Mouse (Mus musculus): ENCODE data around the gene Col4a3bp. TPM values are rescaled to one million over a fixed set of nuclear protein-coding genes. Genes with fewer than 3 reads are reported as not detected.

The Col4a3bp gene
- polyA plus RNA-seq (2015; fragmentation: Nextera tagmentation; extraction: Ambion mirVana), result 7.3 and 7.6 TPM in 2 replicates

DNA sequence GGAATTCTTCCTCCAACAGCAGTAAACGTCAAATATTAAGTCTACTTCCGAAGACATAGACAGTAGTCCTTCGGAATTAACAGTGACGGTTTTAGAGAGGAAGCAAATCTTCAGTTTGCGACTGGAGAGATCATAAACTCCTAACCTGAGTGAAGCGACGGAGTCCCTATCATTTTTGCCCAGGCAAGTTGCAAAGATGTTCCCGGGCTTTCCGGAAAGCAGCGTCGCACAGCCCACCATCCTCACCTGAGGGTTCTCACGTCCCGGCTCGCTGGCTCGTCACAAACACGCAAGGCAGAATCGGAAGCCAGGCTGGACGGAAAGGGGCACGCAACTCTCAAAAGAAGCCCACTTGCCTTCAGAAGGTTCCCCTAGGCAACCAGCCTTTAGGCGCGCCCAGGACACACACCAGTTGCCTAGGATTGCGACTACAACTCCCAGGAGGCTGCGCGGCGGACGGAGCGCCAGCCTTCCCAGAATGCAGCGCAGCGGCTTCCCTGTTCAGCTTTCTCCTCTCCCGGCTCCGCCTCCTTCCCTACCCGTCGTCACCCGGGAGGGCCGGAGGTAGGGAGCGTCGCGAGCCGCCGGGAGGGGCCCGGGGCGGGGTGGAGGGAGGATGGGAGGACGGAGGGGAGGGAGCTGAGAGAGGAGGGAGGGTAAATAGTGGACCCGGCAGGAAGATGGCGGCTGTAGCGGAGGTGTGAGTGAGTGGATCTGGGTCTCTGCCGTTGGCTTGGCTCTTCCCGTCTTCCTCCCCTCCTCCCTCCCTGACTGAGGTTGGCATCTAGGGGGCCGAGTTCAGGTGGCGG lies at the start of gene Col4a3bp, which contains the start of gene Polk:
Gene Col4a3bp (plus strand): TSS at position 538 of the 809 bp plus-strand sequence.
Gene Polk (minus strand): TSS at position 499 of the 809 bp plus-strand sequence.
- H3K27ac ChIP-seq (replicated peaks), result peak within 1 kb of the TSS; percentile 94
- H3K9ac ChIP-seq (replicated peaks), result peak within 1 kb of the TSS; percentile 90
- H3K9me3 ChIP-seq, result no peaks in the 10 kb centered on the region
- H3K36me3 ChIP-seq, result no peaks in the 10 kb centered on the region
- H3K4me3 ChIP-seq, result peak within 1 kb of the TSS; percentile 92
- peaks cover 15% of the 10 kb centered on the region for H3K4me1 ChIP-seq
- ATAC-seq (replicated peaks), result peak; percentile 99
- H3K27me3 ChIP-seq, result no peaks in the 10 kb centered on the region
- under 1% methylated on average over 49 of the region's 50 CpGs for WGBS
- peak within 1 kb of the TSS; percentile 71 for H3K4me2 ChIP-seq (replicated peaks)

DNA sequence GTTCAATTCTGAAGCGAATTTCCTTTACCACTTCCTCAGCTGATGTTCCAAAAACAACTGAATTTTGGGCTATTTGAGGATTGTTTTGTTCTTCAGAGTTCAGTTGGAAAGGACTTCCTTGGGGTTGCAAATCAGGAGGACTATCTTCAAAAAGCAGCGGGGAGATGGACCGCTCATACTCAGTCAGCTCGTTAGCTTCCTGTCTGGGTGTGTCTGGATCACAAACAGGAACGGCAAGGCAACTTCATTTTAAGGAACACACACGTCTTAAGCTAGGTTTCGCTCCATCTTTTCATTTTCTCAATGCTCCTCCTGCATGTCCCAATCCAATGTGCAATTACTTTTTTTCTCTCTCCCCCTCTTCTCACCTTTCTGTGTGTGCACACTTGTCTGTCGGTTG lies 45.8 kb upstream of the Col4a3bp start:
- H3K4me3 ChIP-seq, result no peak overlapping the region
- no peaks in the 10 kb centered on the region for H3K9me3 ChIP-seq
- no peak overlapping the region for H3K4me2 ChIP-seq (replicated peaks)
- H3K27ac ChIP-seq (replicated peaks), result no peak overlapping the region
- H3K4me1 ChIP-seq, result no peaks in the 10 kb centered on the region
- no peak for ATAC-seq (replicated peaks)
- no peak overlapping the region for H3K9ac ChIP-seq (replicated peaks)
- WGBS, result 76% methylated on average over 8 of the region's 8 CpGs
- H3K36me3 ChIP-seq, result no peaks in the 10 kb centered on the region
- no peaks in the 10 kb centered on the region for H3K27me3 ChIP-seq

DNA sequence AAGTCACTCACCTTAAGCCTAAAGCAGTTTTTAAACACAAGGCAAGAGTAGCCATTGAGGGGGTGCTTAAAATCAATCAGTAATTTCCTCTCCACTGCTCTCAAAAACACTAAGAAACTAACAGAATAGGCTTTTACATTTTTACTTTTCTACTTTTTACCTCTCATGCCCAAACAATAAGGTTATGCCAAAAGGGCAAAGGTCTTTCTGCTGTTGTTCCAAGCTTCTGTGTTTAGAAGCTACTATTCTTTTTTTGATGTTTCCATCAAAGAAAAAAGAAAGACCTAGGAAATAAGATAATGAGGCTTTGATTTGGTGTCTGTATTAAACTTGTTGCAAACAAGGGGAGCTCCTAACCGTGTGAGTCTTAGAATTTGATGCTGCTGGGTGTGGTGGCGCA lies 42.5 kb upstream of the Col4a3bp start:
- no peaks in the 10 kb centered on the region for H3K27me3 ChIP-seq
- H3K4me2 ChIP-seq (replicated peaks), result no peak overlapping the region
- no peak overlapping the region for H3K4me3 ChIP-seq
- H3K9ac ChIP-seq (replicated peaks), result no peak overlapping the region
- H3K9me3 ChIP-seq, result no peaks in the 10 kb centered on the region
- no peak overlapping the region for H3K27ac ChIP-seq (replicated peaks)
- no peak for ATAC-seq (replicated peaks)
- H3K36me3 ChIP-seq, result no peaks in the 10 kb centered on the region
- WGBS, result 73% methylated on average over 2 of the region's 2 CpGs
- no peaks in the 10 kb centered on the region for H3K4me1 ChIP-seq

DNA sequence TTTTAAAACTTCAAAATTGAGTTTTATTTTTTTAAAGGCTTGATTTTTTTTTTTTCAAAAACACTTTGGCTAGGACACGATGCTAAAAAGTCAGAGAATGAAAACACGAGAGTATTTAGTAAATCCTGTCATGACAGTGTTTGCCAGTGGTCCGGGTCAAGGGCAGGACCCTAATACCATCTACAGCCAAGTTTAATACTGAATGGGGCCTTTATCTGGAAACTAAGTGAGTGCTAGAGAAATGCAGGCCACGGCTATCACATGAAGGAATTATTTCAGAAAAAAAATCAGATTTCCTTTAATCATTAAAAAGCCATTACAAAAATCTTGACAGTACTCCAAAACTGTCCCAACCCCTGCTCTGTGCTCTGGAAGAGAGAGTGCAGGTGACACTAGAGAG lies 36.8 kb upstream of the Col4a3bp start:
- Histone ChIP-seq H3K4me2 (replicated peaks) (no peak overlapping the region), H3K27ac (replicated peaks) (no peak overlapping the region), H3K27me3 (no peaks in the 10 kb centered on the region), H3K9me3 (no peaks in the 10 kb centered on the region), H3K9ac (replicated peaks) (no peak overlapping the region), H3K4me1 (no peaks in the 10 kb centered on the region), H3K4me3 (no peak overlapping the region), H3K36me3 (no peaks in the 10 kb centered on the region)
- no peak for ATAC-seq (replicated peaks)
- 84% methylated on average over 4 of the region's 4 CpGs for WGBS

DNA sequence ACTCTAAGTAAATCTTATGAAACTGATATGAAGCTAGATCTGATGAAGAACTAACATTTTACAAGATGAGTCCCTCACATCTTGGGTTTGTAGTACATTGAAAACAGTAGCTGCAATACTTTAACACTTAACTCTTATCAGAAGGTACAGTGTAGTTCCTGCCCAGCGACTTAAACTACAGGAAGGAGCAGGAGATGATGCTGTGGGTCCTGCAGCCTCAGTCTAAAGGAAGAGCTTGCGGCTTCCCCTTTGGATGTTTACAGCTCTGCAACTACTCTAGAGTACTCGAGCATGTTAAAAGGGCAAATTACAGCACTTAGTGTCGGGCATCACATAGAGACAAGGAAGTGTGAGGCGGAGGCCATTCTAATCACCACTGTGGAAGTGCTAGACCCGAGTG lies 36.1 kb upstream of the Col4a3bp start:
- H3K36me3 ChIP-seq, result no peaks in the 10 kb centered on the region
- no peak overlapping the region for H3K4me2 ChIP-seq (replicated peaks)
- no peak overlapping the region for H3K27ac ChIP-seq (replicated peaks)
- WGBS, result 80% methylated on average over 6 of the region's 6 CpGs
- no peak for ATAC-seq (replicated peaks)
- no peaks in the 10 kb centered on the region for H3K4me1 ChIP-seq
- no peaks in the 10 kb centered on the region for H3K9me3 ChIP-seq
- H3K4me3 ChIP-seq, result no peak overlapping the region
- no peaks in the 10 kb centered on the region for H3K27me3 ChIP-seq
- no peak overlapping the region for H3K9ac ChIP-seq (replicated peaks)

DNA sequence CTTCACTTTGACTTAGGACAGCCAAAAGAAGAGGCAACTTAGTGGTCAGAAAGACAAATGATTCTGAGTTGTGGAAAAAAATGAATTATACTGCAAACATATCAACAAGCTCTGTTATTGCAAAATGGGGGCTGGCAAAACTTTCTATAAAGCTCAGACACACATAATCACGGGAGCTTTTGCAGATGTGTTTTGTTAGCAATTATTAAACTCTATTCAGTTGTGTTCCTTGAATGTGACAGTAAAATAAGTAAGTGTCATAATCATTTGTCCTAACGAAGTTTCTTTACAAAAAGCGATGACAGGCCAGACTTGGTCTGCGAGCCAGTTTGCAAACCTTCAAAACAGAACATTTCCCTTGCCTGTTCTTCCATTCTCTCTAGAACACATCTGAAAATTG lies 34.9 kb upstream of the Col4a3bp start:
- Histone ChIP-seq H3K4me1 (no peaks in the 10 kb centered on the region), H3K4me2 (replicated peaks) (no peak overlapping the region), H3K27me3 (no peaks in the 10 kb centered on the region), H3K36me3 (no peaks in the 10 kb centered on the region), H3K9ac (replicated peaks) (no peak overlapping the region), H3K4me3 (no peak overlapping the region), H3K27ac (replicated peaks) (no peak overlapping the region), H3K9me3 (no peaks in the 10 kb centered on the region)
- ATAC-seq (replicated peaks), result no peak
- 91% methylated on average over 4 of the region's 4 CpGs for WGBS

DNA sequence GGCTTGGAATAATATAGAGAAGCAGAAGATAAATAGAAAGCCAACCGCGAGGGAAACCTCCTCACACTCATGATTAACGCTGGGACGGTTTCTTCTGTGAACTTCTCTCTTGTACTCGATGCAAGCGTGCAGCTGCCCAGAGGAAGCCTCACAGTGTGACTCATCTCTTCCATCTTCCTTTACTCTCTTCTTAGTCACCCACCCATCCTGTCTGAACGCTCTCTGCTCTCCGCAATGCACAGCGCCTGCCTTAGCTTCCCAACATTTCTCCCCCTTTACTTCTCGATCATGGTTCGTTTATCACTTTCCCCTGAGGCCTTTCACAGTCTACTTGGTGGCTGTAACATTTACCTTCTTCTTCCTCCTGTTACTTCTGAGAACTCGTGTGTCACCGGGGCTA lies 31.8 kb upstream of the Col4a3bp start:
- Histone ChIP-seq H3K36me3 (no peaks in the 10 kb centered on the region), H3K4me1 (no peaks in the 10 kb centered on the region), H3K9me3 (no peaks in the 10 kb centered on the region), H3K9ac (replicated peaks) (no peak overlapping the region), H3K4me3 (no peak overlapping the region), H3K27me3 (no peaks in the 10 kb centered on the region), H3K4me2 (replicated peaks) (no peak overlapping the region), H3K27ac (replicated peaks) (no peak overlapping the region)
- 90% methylated on average over 13 of the region's 13 CpGs for WGBS
- ATAC-seq (replicated peaks), result no peak

DNA sequence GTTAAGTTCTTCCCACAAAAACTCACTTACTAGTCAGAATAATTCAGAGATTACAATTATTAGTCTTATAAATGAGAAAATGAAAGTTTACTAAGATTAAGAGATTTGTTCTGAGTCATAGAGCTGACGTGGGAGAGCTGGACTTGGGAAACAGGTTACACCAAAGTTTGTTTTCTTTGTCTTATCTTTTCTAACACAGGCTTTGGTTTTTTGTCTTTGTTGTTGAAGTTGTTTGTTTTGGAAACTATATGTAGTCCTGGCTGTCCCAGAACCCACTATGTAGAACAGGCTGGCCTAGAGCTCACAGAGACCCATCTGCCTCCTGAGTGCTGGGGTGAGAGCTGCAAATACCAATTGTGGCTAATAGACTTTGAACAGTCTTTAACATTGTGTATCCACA lies 31.2 kb upstream of the Col4a3bp start:
- ATAC-seq (replicated peaks), result no peak
- H3K27ac ChIP-seq (replicated peaks), result no peak overlapping the region
- WGBS, result 85% methylated on average over 1 of the region's 1 CpGs
- no peaks in the 10 kb centered on the region for H3K36me3 ChIP-seq
- no peaks in the 10 kb centered on the region for H3K9me3 ChIP-seq
- H3K4me1 ChIP-seq, result no peaks in the 10 kb centered on the region
- no peak overlapping the region for H3K4me3 ChIP-seq
- H3K27me3 ChIP-seq, result no peaks in the 10 kb centered on the region
- no peak overlapping the region for H3K4me2 ChIP-seq (replicated peaks)
- no peak overlapping the region for H3K9ac ChIP-seq (replicated peaks)

DNA sequence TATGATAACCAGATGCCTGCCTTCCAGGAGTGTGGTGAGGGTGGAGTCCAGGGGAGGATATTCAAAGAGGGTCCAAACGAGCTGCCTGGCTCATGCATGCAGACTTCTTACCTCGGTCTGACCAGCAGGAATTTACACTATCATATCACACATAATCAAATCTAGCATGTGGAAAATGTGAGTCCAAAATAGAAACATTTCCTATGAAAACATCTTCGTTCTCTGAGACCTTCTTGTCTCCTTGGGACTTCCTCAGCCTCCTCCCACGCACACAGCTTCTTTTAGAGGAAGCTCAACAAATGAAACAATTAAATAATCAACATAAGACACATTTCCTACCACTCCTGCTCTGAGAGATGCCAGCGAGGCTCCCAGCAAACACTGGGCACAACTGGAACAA lies 30.5 kb upstream of the Col4a3bp start:
- H3K27me3 ChIP-seq, result no peaks in the 10 kb centered on the region
- WGBS, result 68% methylated on average over 5 of the region's 5 CpGs

DNA sequence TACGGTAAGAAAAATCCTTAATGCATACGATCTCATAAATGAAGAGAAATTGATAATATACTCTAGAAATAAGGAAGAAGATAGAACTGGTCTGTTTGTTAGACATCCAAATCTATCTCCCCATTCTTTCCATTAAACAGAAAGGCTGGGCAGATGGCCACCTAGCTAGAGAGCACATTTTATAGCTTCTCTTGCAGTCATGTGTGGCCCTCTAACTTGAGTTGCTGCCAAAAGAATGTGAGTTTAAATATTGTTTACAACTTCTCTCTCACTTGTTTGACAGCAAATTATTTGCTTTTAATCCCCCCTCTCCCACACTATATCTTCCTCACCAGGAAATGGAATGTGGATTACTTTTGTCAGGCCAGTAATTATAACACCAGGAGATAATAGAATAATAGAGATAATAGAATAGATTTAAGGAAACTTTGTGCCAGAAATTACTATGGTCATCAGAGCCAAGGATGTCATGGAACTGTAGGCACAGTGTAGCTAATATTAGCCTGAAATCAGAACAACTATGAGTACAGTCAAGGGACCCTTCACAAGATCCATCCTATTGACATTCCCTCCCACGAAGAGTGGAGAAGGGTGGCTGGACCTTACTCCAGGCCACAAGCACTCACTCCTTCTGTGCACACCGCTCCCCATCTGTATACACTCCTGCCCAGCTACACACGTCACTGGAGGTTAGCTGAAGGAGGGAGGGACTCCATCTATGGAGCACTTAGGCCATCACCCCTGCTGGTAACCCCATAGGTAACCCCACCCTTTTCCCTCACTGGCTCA lies 28.1 kb upstream of the Col4a3bp start:
- Histone ChIP-seq H3K27ac (replicated peaks) (no peak overlapping the region), H3K36me3 (no peaks in the 10 kb centered on the region), H3K4me1 (no peaks in the 10 kb centered on the region), H3K27me3 (no peaks in the 10 kb centered on the region), H3K9ac (replicated peaks) (no peak overlapping the region), H3K4me2 (replicated peaks) (no peak overlapping the region), H3K9me3 (no peaks in the 10 kb centered on the region), H3K4me3 (no peak overlapping the region)
- no peak for ATAC-seq (replicated peaks)
- WGBS, result 91% methylated on average over 5 of the region's 5 CpGs

More for the DNA sequence above, 30.5 kb upstream of the Col4a3bp start:
- no peak overlapping the region for H3K9ac ChIP-seq (replicated peaks)
- H3K27ac ChIP-seq (replicated peaks), result no peak overlapping the region
- no peak overlapping the region for H3K4me3 ChIP-seq
- H3K4me2 ChIP-seq (replicated peaks), result no peak overlapping the region
- no peaks in the 10 kb centered on the region for H3K36me3 ChIP-seq
- no peaks in the 10 kb centered on the region for H3K9me3 ChIP-seq
- no peak for ATAC-seq (replicated peaks)
- H3K4me1 ChIP-seq, result no peaks in the 10 kb centered on the region

DNA sequence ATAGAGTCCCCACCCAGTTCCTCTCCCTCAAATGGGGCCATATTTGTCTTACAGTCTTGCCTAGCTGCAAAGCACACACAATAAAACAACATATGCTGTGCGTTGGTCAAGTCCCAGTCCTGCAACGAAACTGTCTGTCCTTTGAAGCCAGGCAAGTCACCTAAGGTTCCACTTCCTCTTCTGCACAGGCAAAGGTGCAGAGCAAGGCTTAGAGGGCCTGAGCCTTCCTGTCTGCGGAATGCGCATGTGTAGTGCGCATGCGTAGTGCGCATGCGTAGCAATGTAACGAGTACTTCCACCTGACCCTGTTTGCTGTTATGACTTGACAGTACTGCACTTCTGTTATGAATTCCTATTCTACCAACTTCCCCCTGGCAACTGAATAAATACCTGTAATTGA lies 26.2 kb upstream of the Col4a3bp start:
- H3K9me3 ChIP-seq, result no peaks in the 10 kb centered on the region
- no peak overlapping the region for H3K4me3 ChIP-seq
- no peak overlapping the region for H3K27ac ChIP-seq (replicated peaks)
- no peak overlapping the region for H3K4me2 ChIP-seq (replicated peaks)
- no peaks in the 10 kb centered on the region for H3K4me1 ChIP-seq
- no peaks in the 10 kb centered on the region for H3K36me3 ChIP-seq
- no peak for ATAC-seq (replicated peaks)
- H3K9ac ChIP-seq (replicated peaks), result no peak overlapping the region
- no peaks in the 10 kb centered on the region for H3K27me3 ChIP-seq
- 93% methylated on average over 9 of the region's 9 CpGs for WGBS

DNA sequence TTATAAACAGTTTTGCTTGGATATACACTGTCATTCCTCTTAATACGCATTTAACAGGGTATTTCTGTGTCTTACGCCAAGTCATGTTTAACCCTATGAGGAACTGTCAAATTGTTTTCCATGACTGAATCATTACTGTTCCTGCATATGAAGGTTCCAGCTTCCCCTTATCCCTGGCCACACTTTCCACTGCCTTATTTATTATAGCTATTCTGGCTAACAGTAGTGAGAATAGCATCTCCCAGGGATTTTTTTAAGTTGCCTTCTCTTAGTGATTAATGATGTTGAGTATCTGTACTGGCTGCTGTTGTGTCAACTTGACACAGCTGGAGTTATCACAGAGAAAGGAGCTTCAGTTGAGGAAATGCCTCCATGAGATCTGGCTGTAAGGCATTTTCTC lies 25.1 kb upstream of the Col4a3bp start:
- Histone ChIP-seq H3K27ac (replicated peaks) (no peak overlapping the region), H3K9me3 (no peaks in the 10 kb centered on the region), H3K36me3 (no peaks in the 10 kb centered on the region), H3K4me3 (no peak overlapping the region), H3K4me1 (no peaks in the 10 kb centered on the region), H3K27me3 (no peaks in the 10 kb centered on the region), H3K4me2 (replicated peaks) (no peak overlapping the region), H3K9ac (replicated peaks) (no peak overlapping the region)
- ATAC-seq (replicated peaks), result no peak
- WGBS, result 96% methylated on average over 2 of the region's 2 CpGs
